In the genomic region with DNA sequence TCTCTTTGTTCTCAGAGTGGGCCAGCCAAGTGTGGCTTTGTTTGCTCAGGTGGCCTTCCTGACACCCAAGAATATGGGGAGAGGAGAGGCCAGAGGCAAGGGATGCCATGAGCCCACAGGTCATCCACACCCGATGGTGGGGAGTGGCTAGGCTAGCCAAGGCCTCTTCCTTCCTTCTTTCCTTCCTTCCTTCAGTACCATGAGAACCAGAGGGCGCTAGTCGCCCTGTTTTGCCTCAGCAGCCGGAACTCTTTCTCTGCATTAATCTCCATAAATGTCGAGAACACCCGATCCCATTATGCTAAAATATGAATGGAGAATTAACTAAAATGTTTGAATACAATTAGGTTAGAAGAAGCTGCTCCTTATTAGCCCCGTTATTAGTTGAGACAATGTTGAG, we compare ENCODE assay signal across 9 mouse cellular contexts. TPM values are rescaled to one million over a fixed set of nuclear protein-coding genes. Genes with fewer than 3 reads are reported as not detected.
A peak's percentile ranks its signal among the peaks of the same experiment; 100 is the strongest.
DNase-seq lines count a peak whose midpoint lies in the region; ATAC-seq and TF ChIP-seq lines count a peak whose summit lies in the region.
"Had no signal": no experiment of that assay in that cellular context is flagged by ENCODE, and none has a peak within 500 bp of the region (broad histone marks: within the 10 kb centered on the region; RNA-seq: fewer than 3 reads in every experiment).

No protein-coding gene starts in this region.

- no peaks in the 10 kb centered on the region; the same call in 1 of the 2 replicates for H3K36me3 ChIP-seq in embryonic facial prominence, embryonic 11.5 days (replicated peaks; ENCODE audit: control insufficient read depth, insufficient read depth, low read depth, low read length)
- H3K36me3 ChIP-seq in embryonic facial prominence, embryonic 10.5 days (replicated peaks): peaks cover 58% of the 10 kb centered on the region
- H3K36me3 ChIP-seq in kidney, postnatal 0 days (ENCODE audit: insufficient read depth, low read length): 0 out of 2 replicates have a peak, but pooled peaks cover 6% of the 10 kb centered on the region

- H3K9ac ChIP-seq in embryonic facial prominence, embryonic 11.5 days (replicated peaks; ENCODE audit: low read length): no peak overlapping the region
- H3K9ac ChIP-seq in kidney, postnatal 0 days (ENCODE audit: low read depth, low read length): no peak overlapping the region
- H3K9ac ChIP-seq: embryonic facial prominence, embryonic 12.5 days had no signal

- H3K4me2 ChIP-seq in embryonic facial prominence, embryonic 11.5 days (ENCODE audit: low read depth, low read length): no peak overlapping the region
- H3K4me2 ChIP-seq in kidney, postnatal 0 days (ENCODE audit: low read length): no peak overlapping the region
- H3K4me2 ChIP-seq: embryonic facial prominence, embryonic 12.5 days had no signal

- H3K27me3 ChIP-seq in embryonic facial prominence, embryonic 11.5 days (ENCODE audit: control insufficient read depth, insufficient read depth, low read length): no peaks in the 10 kb centered on the region
- H3K27me3 ChIP-seq in embryonic facial prominence, embryonic 10.5 days (replicated peaks; ENCODE audit: low read depth, poor library complexity, severe bottlenecking): peaks cover 34% of the 10 kb centered on the region
- no peaks in the 10 kb centered on the region for H3K27me3 ChIP-seq in kidney, postnatal 0 days (ENCODE audit: insufficient read depth, low read length)

- H3K4me1 ChIP-seq in embryonic facial prominence, embryonic 11.5 days (ENCODE audit: control insufficient read depth, insufficient read depth, low read length): no peaks in the 10 kb centered on the region; the same call in 1 of the 2 replicates
- H3K4me1 ChIP-seq in embryonic facial prominence, embryonic 10.5 days: peaks cover 48% of the 10 kb centered on the region
- H3K4me1 ChIP-seq in kidney, postnatal 0 days (replicated peaks; ENCODE audit: insufficient read depth, low read length): peaks cover 5% of the 10 kb centered on the region; the same call in 1 of the 2 replicates

- WGBS in embryonic facial prominence, embryonic 11.5 days: 42% methylated on average over 7 of the region's 7 CpGs
- WGBS in embryonic facial prominence, embryonic 10.5 days: 49% methylated on average over 7 of the region's 7 CpGs
- 13% methylated on average over 7 of the region's 7 CpGs for WGBS in kidney, postnatal 0 days

- no peak overlapping the region for H3K27ac ChIP-seq in embryonic facial prominence, embryonic 11.5 days (replicated peaks; ENCODE audit: low read depth, low read length)
- no peak overlapping the region for H3K27ac ChIP-seq in embryonic facial prominence, embryonic 10.5 days (replicated peaks)
- no peak overlapping the region for H3K27ac ChIP-seq in kidney, postnatal 0 days
- H3K27ac ChIP-seq: embryonic facial prominence, embryonic 12.5 days had no signal

- no peak overlapping the region for H3K4me3 ChIP-seq in embryonic facial prominence, embryonic 11.5 days (ENCODE audit: low read depth, low read length)
- H3K4me3 ChIP-seq in embryonic facial prominence, embryonic 10.5 days: no peak overlapping the region
- no peak overlapping the region for H3K4me3 ChIP-seq in kidney, postnatal 0 days (replicated peaks; ENCODE audit: low read depth, low read length)
- H3K4me3 ChIP-seq: embryonic facial prominence, embryonic 12.5 days had no signal

- no peaks in the 10 kb centered on the region for H3K9me3 ChIP-seq in embryonic facial prominence, embryonic 11.5 days (replicated peaks; ENCODE audit: control insufficient read depth, low read length)
- H3K9me3 ChIP-seq in embryonic facial prominence, embryonic 10.5 days: no peaks in the 10 kb centered on the region
- no peaks in the 10 kb centered on the region for H3K9me3 ChIP-seq in kidney, postnatal 0 days (replicated peaks; ENCODE audit: low read length)
- H3K9me3 ChIP-seq: embryonic facial prominence, embryonic 12.5 days had no signal

- TF ChIP-seq CTCF in kidney, postnatal 0 days (IDR thresholded peaks at IDR 0.05; ENCODE audit: low read depth): peak; percentile 79

- DNase-seq in embryonic facial prominence, embryonic 11.5 days (ENCODE audit: low spot score): peak; percentile 34
- DNase-seq in embryonic facial prominence, embryonic 10.5 days (ENCODE audit: low spot score): no peak
- peak; percentile 50 to 59 for DNase-seq in left cerebral cortex, adult 18-20 months (ENCODE audit: low spot score in 2 of 2)
- DNase-seq in left cerebral cortex, adult 11 months (ENCODE audit: low spot score): no peak
- DNase-seq in adrenal gland, postnatal 14 days: peak; percentile 47
- DNase-seq in kidney, postnatal 0 days (ENCODE audit: low spot score): peak; percentile 83
- no peak for DNase-seq in frontal cortex, postnatal 25 days (ENCODE audit: low spot score in 2 of 2)

- no peak for ATAC-seq in embryonic facial prominence, embryonic 11.5 days (replicated peaks; ENCODE audit: insufficient number of reproducible peaks, low FRiP score, low TSS enrichment, low read depth)
- ATAC-seq in kidney, postnatal 0 days (replicated peaks; ENCODE audit: low FRiP score, low read depth): no peak
- ATAC-seq in CD4-positive, CD25-positive, alpha-beta regulatory T cell, adult 4 months: no peak

RNA-seq across cellular contexts. Expression of a gene that starts 27.5 kb away (rescaled TPM):
- 0.60 and 0.63 TPM in 2 replicates for polyA plus RNA-seq in embryonic facial prominence, embryonic 11.5 days (2014; fragmentation: Nextera tagmentation; extraction: Ambion mirVana)
- 0.23 and 0.24 TPM in 2 replicates for polyA plus RNA-seq in embryonic facial prominence, embryonic 10.5 days (2016; fragmentation: Nextera tagmentation; extraction: Ambion mirVana)
- total RNA-seq in left cerebral cortex, adult 18-20 months (2021): 1 to 10 TPM; 2.5 to 3.7 TPM
- total RNA-seq in adrenal gland, postnatal 14 days (2021): 4.0 and 9.1 TPM in 2 replicates
- 9.1 and 10.5 TPM in 2 replicates for polyA plus RNA-seq in kidney, postnatal 0 days (2015; fragmentation: Nextera tagmentation; extraction: Ambion mirVana)
- 1 to 10 TPM in 1 of 2 experiments, under 1 TPM in 1; 0.67 to 2.8 TPM for polyA plus RNA-seq in CD4-positive, CD25-positive, alpha-beta regulatory T cell, adult 4 months (2017; shearing (Covaris generic))

RNA-seq across cellular contexts. Expression of a gene that starts 53.7 kb away (rescaled TPM):
- 10.9 and 14.1 TPM in 2 replicates for polyA plus RNA-seq in embryonic facial prominence, embryonic 11.5 days (2014; fragmentation: Nextera tagmentation; extraction: Ambion mirVana)
- 6.5 and 13.5 TPM in 2 replicates for polyA plus RNA-seq in embryonic facial prominence, embryonic 10.5 days (2016; fragmentation: Nextera tagmentation; extraction: Ambion mirVana)
- 10 to 100 TPM; 72.0 to 86.1 TPM for total RNA-seq in left cerebral cortex, adult 18-20 months (2021)
- 0.89 and 1.5 TPM in 2 replicates for total RNA-seq in adrenal gland, postnatal 14 days (2021)
- polyA plus RNA-seq in kidney, postnatal 0 days (2015; fragmentation: Nextera tagmentation; extraction: Ambion mirVana): 4.4 and 5.2 TPM in 2 replicates
- not detected for polyA plus RNA-seq in CD4-positive, CD25-positive, alpha-beta regulatory T cell, adult 4 months (2017; shearing (Covaris generic))

Comparison
In these comparisons a context has a peak if more than half of its experiments do, and no peak if none do; other contexts are left out.
1. DNase-seq: peak in embryonic facial prominence, embryonic 11.5 days (single experiment), left cerebral cortex, adult 18-20 months (2 of 2), adrenal gland, postnatal 14 days (single experiment) and kidney, postnatal 0 days (single experiment); none in embryonic facial prominence, embryonic 10.5 days (single experiment), left cerebral cortex, adult 11 months (single experiment) and frontal cortex, postnatal 25 days (0 of 2).